Mouse (Mus musculus) effector memory CD4-positive, alpha-beta T cell, adult 7 months (primary cell): ENCODE results near the gene Slco1a1. TPM values are rescaled to one million over a fixed set of nuclear protein-coding genes. Genes with fewer than 3 reads are reported as not detected.

ENCODE experiments used
- polyA plus RNA-seq: library from polyadenylated mRNA; unstranded; fragments of 100-300 nt; shearing (Covaris generic); gene quantifications from one replicate; pipeline ENCODE4 v1.2.1, GENCODE M21; 2017

Gene Slco1a1
- polyA plus RNA-seq, result not detected

DNA sequence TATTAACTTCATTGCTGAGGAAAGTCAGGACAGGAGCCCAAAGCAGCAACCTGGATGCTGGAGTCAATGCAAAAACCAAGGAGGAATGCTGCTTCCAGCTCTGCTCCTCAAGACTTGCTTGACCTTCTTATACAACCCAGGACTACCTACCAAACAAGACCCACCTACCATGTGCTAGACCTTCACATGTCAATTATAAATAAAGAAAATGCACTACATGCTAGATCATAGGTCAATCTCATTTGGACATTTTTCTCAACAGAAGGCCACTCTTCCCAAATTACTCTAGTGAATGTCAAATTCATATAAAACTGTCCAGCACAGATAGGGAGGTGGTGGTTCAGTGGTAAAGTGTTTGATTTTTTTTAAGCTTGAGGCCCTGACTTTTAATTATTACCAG lies at the start of gene Slco1a1:
TSS of gene Slco1a1 (minus strand) at position 101 of the 400 bp plus-strand sequence.

Other genes starting within 250 kb of the Slco1a1 start
- not detected for gene Gm5724, start 173.2 kb downstream of the Slco1a1 start, polyA plus RNA-seq
- gene Slco1a4, start 90.8 kb downstream of the Slco1a1 start, polyA plus RNA-seq, result 0.38 TPM
- not detected for gene Gm6614, start 64.5 kb upstream of the Slco1a1 start, polyA plus RNA-seq